Mouse (Mus musculus) embryonic facial prominence, embryonic 15.5 days (tissue): ENCODE measurements at regions not wholly inside any gene's neighbourhood (a gene's known extent, or its start where the extent isn't known, plus 50 kb on each side); places are given as distances from the start of the nearest gene placed in this dataset.
"Not testable (repeated sequence)": the region's sequence is repeated elsewhere in the genome, so short reads cannot be mapped to it uniquely, and the experiment has no call there.

Experiments
- ATAC-seq: fragments of 200-750 bp; cut with Nextera tagmentation; 2 replicates; pipeline ENCODE4 v1.8.0; 2017; ENCODE audit warnings: low read depth, moderate TSS enrichment; ENCODE audit not compliant: insufficient number of reproducible peaks, low FRiP score, low TSS enrichment
- H3K27ac ChIP-seq: fragments of 300-500 bp; sonication (generic); replicated peaks from 2 replicates; pipeline ENCODE4 v1.5.1; 2015; ENCODE audit warnings: mild to moderate bottlenecking, inconsistent platforms
- H3K27me3 ChIP-seq: fragments of 300-500 bp; sonication (generic); 2 replicates; pipeline ENCODE4 v1.6.1; 2015; ENCODE audit warnings: inconsistent platforms
- H3K36me3 ChIP-seq: fragments of 300-500 bp; sonication (generic); 2 replicates; pipeline ENCODE4 v1.6.1; 2015; ENCODE audit warnings: mild to moderate bottlenecking, inconsistent platforms
- H3K4me1 ChIP-seq: fragments of 300-500 bp; sonication (generic); 2 replicates; pipeline ENCODE4 v1.6.1; 2015; ENCODE audit warnings: inconsistent platforms
- H3K4me2 ChIP-seq: fragments of 300-500 bp; sonication (generic); replicated peaks from 2 replicates; pipeline ENCODE4 v1.6.1; 2015; ENCODE audit warnings: mild to moderate bottlenecking, inconsistent platforms
- H3K4me3 ChIP-seq: fragments of 300-500 bp; sonication (generic); replicated peaks from 2 replicates; pipeline ENCODE4 v1.5.1; 2015; ENCODE audit warnings: mild to moderate bottlenecking, inconsistent platforms
- H3K9ac ChIP-seq: fragments of 300-500 bp; sonication (generic); 2 replicates; pipeline ENCODE4 v1.6.1; 2015; ENCODE audit warnings: inconsistent platforms
- H3K9me3 ChIP-seq: fragments of 300-500 bp; sonication (generic); replicated peaks from 2 replicates; pipeline ENCODE4 v1.6.1; 2016; ENCODE audit warnings: inconsistent platforms
- WGBS: fragments of 180-500 bp; shearing (Covaris S2); methylation state at CpG from one replicate; pipeline ENCODE4 v1.1.7; 2015; 5-methylcytosine and 5-hydroxymethylcytosine counted together

GRCm38 (mm10) chr10:111593280-111593679, 87.2 kb downstream of the Phlda1 start:
- H3K27me3 ChIP-seq: no peaks in the 10 kb centered on the region
- no peaks in the 10 kb centered on the region for H3K4me1 ChIP-seq
- no peak for ATAC-seq
- H3K4me2 ChIP-seq: no peak overlapping the region
- WGBS: 91% methylated on average over 2 of the region's 2 CpGs
- H3K27ac ChIP-seq: no peak overlapping the region
- H3K9me3 ChIP-seq: no peaks in the 10 kb centered on the region
- no peak overlapping the region for H3K9ac ChIP-seq
- H3K4me3 ChIP-seq: no peak overlapping the region
- H3K36me3 ChIP-seq: no peaks in the 10 kb centered on the region

- no peak overlapping the region for H3K27ac ChIP-seq
- H3K4me1 ChIP-seq: no peaks in the 10 kb centered on the region
- WGBS: 80% methylated on average over 11 of the region's 11 CpGs
- H3K9ac ChIP-seq: no peak overlapping the region
- no peak overlapping the region for H3K4me3 ChIP-seq
- H3K9me3 ChIP-seq: no peaks in the 10 kb centered on the region
- no peak for ATAC-seq
- H3K27me3 ChIP-seq: no peaks in the 10 kb centered on the region
- H3K36me3 ChIP-seq: no peaks in the 10 kb centered on the region
- H3K4me2 ChIP-seq: no peak overlapping the region
Observed at GRCm38 (mm10) chr10:111594171-111594570, 88.1 kb downstream of the Phlda1 start.

GRCm38 (mm10) chr10:111594651-111595050, 88.6 kb downstream of the Phlda1 start:
- no peak overlapping the region for H3K9ac ChIP-seq
- no peak overlapping the region for H3K27ac ChIP-seq
- H3K9me3 ChIP-seq: no peaks in the 10 kb centered on the region
- ATAC-seq: no peak
- WGBS: 78% methylated on average over 10 of the region's 10 CpGs
- H3K36me3 ChIP-seq: no peaks in the 10 kb centered on the region
- H3K4me2 ChIP-seq: no peak overlapping the region
- H3K4me1 ChIP-seq: peaks cover 4% of the 10 kb centered on the region
- H3K4me3 ChIP-seq: no peak overlapping the region
- H3K27me3 ChIP-seq: no peaks in the 10 kb centered on the region

- no peaks in the 10 kb centered on the region for H3K27me3 ChIP-seq
- no peak for ATAC-seq
- no peak overlapping the region for H3K9ac ChIP-seq
- H3K36me3 ChIP-seq: no peaks in the 10 kb centered on the region
- H3K4me1 ChIP-seq: peaks cover 13% of the 10 kb centered on the region
- H3K27ac ChIP-seq: no peak overlapping the region
- no peak overlapping the region for H3K4me3 ChIP-seq
- H3K9me3 ChIP-seq: no peaks in the 10 kb centered on the region
- 49% methylated on average over 8 of the region's 8 CpGs for WGBS
- H3K4me2 ChIP-seq: no peak overlapping the region
Observed at GRCm38 (mm10) chr10:111595513-111595995, 89.5 kb downstream of the Phlda1 start.

GRCm38 (mm10) chr10:111598650-111599049, 92.6 kb downstream of the Phlda1 start:
- Histone ChIP-seq H3K4me1 (peaks cover 20% of the 10 kb centered on the region), H3K9ac (no peak overlapping the region), H3K9me3 (no peaks in the 10 kb centered on the region), H3K36me3 (no peaks in the 10 kb centered on the region), H3K27ac (no peak overlapping the region), H3K4me3 (no peak overlapping the region), H3K4me2 (no peak overlapping the region), H3K27me3 (no peaks in the 10 kb centered on the region)
- ATAC-seq: no peak
- 82% methylated on average over 5 of the region's 5 CpGs for WGBS

GRCm38 (mm10) chr10:111599297-111600250, 93.5 kb downstream of the Phlda1 start:
- no peak for ATAC-seq
- Histone ChIP-seq H3K4me2 (no peak overlapping the region), H3K4me3 (no peak overlapping the region), H3K27ac (peak overlapping the region; percentile 68; the same call in 1 of the 2 replicates), H3K9ac (no peak overlapping the region), H3K9me3 (no peaks in the 10 kb centered on the region), H3K27me3 (no peaks in the 10 kb centered on the region), H3K36me3 (no peaks in the 10 kb centered on the region), H3K4me1 (peaks cover 20% of the 10 kb centered on the region)
- 57% methylated on average over 10 of the region's 10 CpGs for WGBS

GRCm38 (mm10) chr10:111600251-111600620, 94.2 kb downstream of the Phlda1 start:
- peak overlapping the region; percentile 68 for H3K27ac ChIP-seq
- H3K4me2 ChIP-seq: no peak overlapping the region; the same call in 1 of the 2 replicates
- 30% methylated on average over 2 of the region's 2 CpGs for WGBS
- H3K27me3 ChIP-seq: no peaks in the 10 kb centered on the region
- ATAC-seq: no peak
- H3K9me3 ChIP-seq: no peaks in the 10 kb centered on the region
- no peak overlapping the region for H3K9ac ChIP-seq
- no peak overlapping the region for H3K4me3 ChIP-seq
- peaks cover 20% of the 10 kb centered on the region for H3K4me1 ChIP-seq
- H3K36me3 ChIP-seq: no peaks in the 10 kb centered on the region

- H3K36me3 ChIP-seq: no peaks in the 10 kb centered on the region
- no peak overlapping the region for H3K9ac ChIP-seq
- H3K4me1 ChIP-seq: peaks cover 20% of the 10 kb centered on the region
- no peak overlapping the region; the same call in 1 of the 2 replicates for H3K4me2 ChIP-seq
- WGBS: 4% methylated on average over 2 of the region's 2 CpGs
- peak; percentile 90 for ATAC-seq
- H3K27ac ChIP-seq: peak overlapping the region; percentile 68
- no peaks in the 10 kb centered on the region for H3K9me3 ChIP-seq
- no peaks in the 10 kb centered on the region for H3K27me3 ChIP-seq
- H3K4me3 ChIP-seq: no peak overlapping the region
Observed at GRCm38 (mm10) chr10:111600677-111601099, 94.6 kb downstream of the Phlda1 start.

- Histone ChIP-seq H3K4me2 (no peak overlapping the region), H3K4me3 (no peak overlapping the region), H3K9me3 (no peaks in the 10 kb centered on the region), H3K27ac (no peak overlapping the region), H3K4me1 (peaks cover 20% of the 10 kb centered on the region), H3K27me3 (no peaks in the 10 kb centered on the region), H3K9ac (no peak overlapping the region), H3K36me3 (no peaks in the 10 kb centered on the region)
- ATAC-seq: no peak
- 90% methylated on average over 1 of the region's 1 CpGs for WGBS
Observed at GRCm38 (mm10) chr10:111603166-111603565, 97.1 kb downstream of the Phlda1 start.

- WGBS: 84% methylated on average over 2 of the region's 2 CpGs
- not testable (repeated sequence) for H3K4me1 ChIP-seq, ATAC-seq, H3K4me3 ChIP-seq, H3K9ac ChIP-seq, H3K4me2 ChIP-seq, H3K36me3 ChIP-seq, H3K27me3 ChIP-seq, H3K9me3 ChIP-seq, H3K27ac ChIP-seq
Observed at GRCm38 (mm10) chr10:111607381-111607780, 101.3 kb downstream of the Phlda1 start.

- Histone ChIP-seq H3K36me3 (no peaks in the 10 kb centered on the region), H3K4me1 (no peaks in the 10 kb centered on the region), H3K27ac (no peak overlapping the region), H3K4me2 (no peak overlapping the region), H3K9ac (no peak overlapping the region), H3K4me3 (no peak overlapping the region), H3K27me3 (no peaks in the 10 kb centered on the region), H3K9me3 (no peaks in the 10 kb centered on the region)
- 75% methylated on average over 9 of the region's 9 CpGs for WGBS
- ATAC-seq: no peak
Observed at GRCm38 (mm10) chr10:111608385-111609093, 102.5 kb downstream of the Phlda1 start.
